7 mouse cellular contexts compared by ENCODE assay signal in the genomic region with DNA sequence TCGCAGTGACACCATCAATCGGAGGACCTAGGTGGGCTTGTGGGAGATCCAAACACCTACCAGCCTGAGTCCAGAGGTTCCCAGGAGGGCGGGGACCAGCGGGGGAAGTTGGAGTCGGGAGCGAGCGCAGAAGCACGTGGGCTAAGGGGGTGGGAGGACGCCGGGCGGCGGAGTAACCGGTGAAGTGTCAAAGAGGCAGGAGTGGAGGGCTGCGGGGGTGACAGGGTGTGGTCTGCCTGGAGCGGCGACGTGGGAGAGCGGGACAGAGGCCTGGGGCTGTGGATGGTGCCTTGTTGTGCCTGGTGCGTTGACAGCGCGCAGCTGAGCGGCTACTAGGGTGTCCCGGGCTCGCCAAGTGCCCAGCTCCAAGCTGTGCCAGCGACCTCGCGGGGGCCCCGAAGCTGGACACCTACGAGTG. TPM values are rescaled to one million over a fixed set of nuclear protein-coding genes. Genes with fewer than 3 reads are reported as not detected.
DNase-seq lines count a peak whose midpoint lies in the region; ATAC-seq and TF ChIP-seq lines count a peak whose summit lies in the region.

A gene (plus strand): TSS at position 157 of the 418 bp plus-strand sequence.

- TF ChIP-seq CTCF in C2C12 (IDR thresholded peaks at IDR 0.05; ENCODE audit: control insufficient read depth, insufficient read depth, insufficient read length), result no peak

- H3K79me2 ChIP-seq in C2C12 (ENCODE audit: control insufficient read depth, insufficient read depth), result no peaks in the 10 kb centered on the region

- H3K9me3 ChIP-seq in ES-E14 (ENCODE audit: control insufficient read depth, insufficient read depth, low read depth, low read length), result no peaks in the 10 kb centered on the region
- H3K9me3 ChIP-seq in forebrain, embryonic 12.5 days, result no peaks in the 10 kb centered on the region
- no peaks in the 10 kb centered on the region for H3K9me3 ChIP-seq in hindbrain, embryonic 10.5 days
- H3K9me3 ChIP-seq in midbrain, embryonic 13.5 days, result no peaks in the 10 kb centered on the region

- DNase-seq in ES-E14 (ENCODE audit: low read depth, low spot score), result no peak
- peak; percentile 33 for DNase-seq in hindbrain, embryonic 10.5 days (ENCODE audit: low spot score)
- DNase-seq in left cerebral cortex, postnatal 36 days (ENCODE audit: low spot score in 2 of 2), result peak; percentile 43 to 54
- DNase-seq in spleen, adult 12 weeks (ENCODE audit: low spot score), result no peak

- no peaks in the 10 kb centered on the region for H3K79me3 ChIP-seq in C2C12 (ENCODE audit: low read depth)

- H3K4me1 ChIP-seq in ES-E14 (ENCODE audit: control insufficient read depth in 2 of 2, insufficient read depth in 2 of 2, low read length in 2 of 2, poor library complexity in 1 of 2), result peaks cover 0 to 3% of the 10 kb centered on the region in 2 experiments; a peak in 2 of 4 replicates
- H3K4me1 ChIP-seq in forebrain, embryonic 12.5 days, result peaks cover 17% of the 10 kb centered on the region
- H3K4me1 ChIP-seq in hindbrain, embryonic 10.5 days (replicated peaks), result peaks cover 14% of the 10 kb centered on the region
- peaks cover 16% of the 10 kb centered on the region for H3K4me1 ChIP-seq in midbrain, embryonic 13.5 days (replicated peaks)

- intact Hi-C loops in left cerebral cortex, postnatal 36 days (cut with DNase I), result loop anchor here (5.0 to 10.0 kb wide), 2 partner anchors 778 to 1265 kb away; no protein-coding TSS in a partner anchor

- H3K27ac ChIP-seq in ES-E14 (ENCODE audit: insufficient read depth, low read depth, low read length, poor library complexity, severe bottlenecking), result no peak within 1 kb of the TSS
- H3K27ac ChIP-seq in forebrain, embryonic 12.5 days, result no peak within 1 kb of the TSS
- H3K27ac ChIP-seq in hindbrain, embryonic 10.5 days, result peak within 1 kb of the TSS; percentile 78
- peak within 1 kb of the TSS; percentile 60 for H3K27ac ChIP-seq in midbrain, embryonic 13.5 days

- 2% methylated on average over 29 of the region's 29 CpGs for WGBS in forebrain, embryonic 12.5 days
- WGBS in hindbrain, embryonic 10.5 days, result 1% methylated on average over 29 of the region's 29 CpGs
- 2% methylated on average over 27 of the region's 29 CpGs for WGBS in midbrain, embryonic 13.5 days

- ATAC-seq in forebrain, embryonic 12.5 days (ENCODE audit: low FRiP score), result peak; percentile 79
- peak; percentile 89 for ATAC-seq in midbrain, embryonic 13.5 days

- H3K9ac ChIP-seq in ES-E14 (ENCODE audit: insufficient read depth, low read depth, low read length, poor library complexity, severe bottlenecking), result peak within 1 kb of the TSS; percentile 26
- peak within 1 kb of the TSS; percentile 56 for H3K9ac ChIP-seq in forebrain, embryonic 12.5 days
- peak within 1 kb of the TSS; percentile 76 for H3K9ac ChIP-seq in midbrain, embryonic 13.5 days (replicated peaks)

- H3K27me3 ChIP-seq in C2C12 (ENCODE audit: control insufficient read depth, insufficient read depth, insufficient read length), result peaks cover 12% of the 10 kb centered on the region
- H3K27me3 ChIP-seq in forebrain, embryonic 12.5 days, result peaks cover 39% of the 10 kb centered on the region
- peaks cover 60% of the 10 kb centered on the region for H3K27me3 ChIP-seq in hindbrain, embryonic 10.5 days (ENCODE audit: insufficient read depth, poor library complexity, severe bottlenecking)
- peaks cover 44% of the 10 kb centered on the region for H3K27me3 ChIP-seq in midbrain, embryonic 13.5 days

- H3K4me3 ChIP-seq in C2C12 (ENCODE audit: insufficient read depth, poor library complexity, severe bottlenecking), result no peak within 1 kb of the TSS
- peak within 1 kb of the TSS; percentile 59 to 68 for H3K4me3 ChIP-seq in ES-E14 (ENCODE audit: insufficient read depth in 1 of 2, low read depth in 1 of 2, low read length in 2 of 2, poor library complexity in 1 of 2, severe bottlenecking in 1 of 2)
- H3K4me3 ChIP-seq in forebrain, embryonic 12.5 days (replicated peaks), result peak within 1 kb of the TSS; percentile 57
- H3K4me3 ChIP-seq in hindbrain, embryonic 10.5 days, result peak within 1 kb of the TSS; percentile 63
- H3K4me3 ChIP-seq in midbrain, embryonic 13.5 days (replicated peaks), result peak within 1 kb of the TSS; percentile 66

- H3ac ChIP-seq in C2C12 (ENCODE audit: control insufficient read depth, insufficient read length, low read depth), result peak within 1 kb of the TSS; percentile 61

- H3K36me3 ChIP-seq in C2C12 (ENCODE audit: control insufficient read depth, insufficient read depth) (no peaks in the 10 kb centered on the region), ES-E14 (ENCODE audit: control insufficient read depth, insufficient read depth, low read length, poor library complexity, severe bottlenecking) (no peaks in the 10 kb centered on the region)
- no peaks in the 10 kb centered on the region for H3K36me3 ChIP-seq in forebrain, embryonic 12.5 days (replicated peaks)
- H3K36me3 ChIP-seq in hindbrain, embryonic 10.5 days, result no peaks in the 10 kb centered on the region
- H3K36me3 ChIP-seq in midbrain, embryonic 13.5 days, result no peaks in the 10 kb centered on the region

- H3K4me2 ChIP-seq in forebrain, embryonic 12.5 days, result peak within 1 kb of the TSS; percentile 97
- peak within 1 kb of the TSS; percentile 91 for H3K4me2 ChIP-seq in midbrain, embryonic 13.5 days (replicated peaks)

- in situ Hi-C loops in ES-E14 (cut with MboI; ENCODE audit: low sequenced_read_pairs in 2 of 2, unreplicated experiment in 2 of 2), result loop anchor here in 1 of 2 experiments (25.0 kb wide), 1 partner anchor 1097 kb away; no protein-coding TSS in a partner anchor

TF ChIP-seq in C2C12, 6 proteins besides CTCF, POLR2A, EP300 and RAD21:
- TF ChIP-seq MYOD1 (IDR thresholded peaks at IDR 0.05; ENCODE audit: control insufficient read depth, insufficient read length, low read depth), result no peak
- no peak for TF ChIP-seq FOSL1 (IDR thresholded peaks at IDR 0.05; ENCODE audit: insufficient read depth, low read length, poor library complexity, severe bottlenecking)
- TF ChIP-seq CEBPB (IDR thresholded peaks at IDR 0.05; ENCODE audit: low read depth), result no peak
- no peak for TF ChIP-seq MAX (IDR thresholded peaks at IDR 0.05)
- TF ChIP-seq MYOG (IDR thresholded peaks at IDR 0.05; ENCODE audit: control insufficient read depth, extremely low read depth, insufficient read length), result no peak
- no peak for TF ChIP-seq USF1 (IDR thresholded peaks at IDR 0.05; ENCODE audit: low read depth)

TF ChIP-seq in ES-E14, 5 proteins besides CTCF, POLR2A, EP300 and RAD21:
- TF ChIP-seq HCFC1 (IDR thresholded peaks at IDR 0.05; ENCODE audit: borderline replicate concordance, insufficient read depth, low read length) (no peak), ZNF384 (IDR thresholded peaks at IDR 0.05; ENCODE audit: low read depth, low read length) (no peak), CHD2 (IDR thresholded peaks at IDR 0.05; ENCODE audit: low read depth, low read length) (no peak), MAFK (IDR thresholded peaks at IDR 0.05; ENCODE audit: insufficient read depth, low read depth, low read length) (no peak), ZC3H11A (IDR thresholded peaks at IDR 0.05; ENCODE audit: borderline replicate concordance, low read depth, low read length) (no peak)

RNA-seq across cellular contexts. Expression of the gene that starts here (rescaled TPM):
- 3.1 TPM for polyA plus RNA-seq in C2C12 (2012; fragmentation: generic; extraction: Trizol)
- total RNA-seq in ES-E14 (2012; rRNA removed), result 0.26 and 0.54 TPM in 2 replicates
- polyA plus RNA-seq in forebrain, embryonic 12.5 days (2016; fragmentation: Nextera tagmentation; extraction: Ambion mirVana), result 19.1 and 19.8 TPM in 2 replicates
- polyA plus RNA-seq in hindbrain, embryonic 10.5 days (2016; fragmentation: Nextera tagmentation; extraction: Ambion mirVana), result 10.6 and 15.4 TPM in 2 replicates
- 10 to 100 TPM; 43.6 to 51.6 TPM for total RNA-seq in left cerebral cortex, postnatal 36 days (2021)
- 20.5 and 22.1 TPM in 2 replicates for polyA plus RNA-seq in midbrain, embryonic 13.5 days (2015; fragmentation: Nextera tagmentation; extraction: Ambion mirVana)

Comparison
In these comparisons a context has a peak if more than half of its experiments do, and no peak if none do; other contexts are left out.
1. RNA of the gene that starts here (total RNA-seq): 43.6 to 51.6 TPM in left cerebral cortex, postnatal 36 days; 0.26 to 0.54 TPM in ES-E14; every median in the first group is over 10 times any median in the second.
2. DNase-seq: peak in hindbrain, embryonic 10.5 days (single experiment) and left cerebral cortex, postnatal 36 days (2 of 2); none in ES-E14 (single experiment) and spleen, adult 12 weeks (single experiment).
3. H3K27ac ChIP-seq: peak in hindbrain, embryonic 10.5 days (single experiment) and midbrain, embryonic 13.5 days (single experiment); none in ES-E14 (single experiment) and forebrain, embryonic 12.5 days (single experiment).
4. H3K9ac ChIP-seq: peak in every context shown above with its lines; median percentile 76 in midbrain, embryonic 13.5 days; 56 in forebrain, embryonic 12.5 days; 26 in ES-E14.